Mouse (Mus musculus) large intestine, adult 2 months (tissue): ENCODE measurements around the gene Gm8914. TPM values are rescaled to one million over a fixed set of nuclear protein-coding genes. Genes with fewer than 3 reads are reported as not detected.
"Not testable (repeated sequence)": the region's sequence is repeated elsewhere in the genome, so short reads cannot be mapped to it uniquely, and the experiment has no call there.

ENCODE experiments used
- DNase-seq: peaks from one replicate; pipeline ENCODE4 v3.0.0-alpha.2; 2012; ENCODE audit warnings: low read depth, low spot score
- WGBS: fragments of 180-500 bp; shearing (Covaris S2); methylation state at CpG from one replicate; pipeline ENCODE4 v1.1.7; 2018; 5-methylcytosine and 5-hydroxymethylcytosine counted together
- polyA plus RNA-seq: library from polyadenylated mRNA; depleted of rRNA; stranded (reverse); fragments of >200 nt; gene quantifications from 2 replicates; pipeline ENCODE4 v1.2.3, GENCODE M21; 2012; rRNA removed

Gm8914 gene
- not detected in 2 replicates for polyA plus RNA-seq

GRCm38 (mm10) chrX:91479826-91480225 lies at the start of gene Gm8914:
TSS of gene Gm8914 (plus strand) at chrX:91480126.
- no CpG with 5 or more reads among the region's 5 CpGs for WGBS
- DNase-seq = not testable (repeated sequence)

Other genes starting within 250 kb of the Gm8914 start
- not detected in 2 replicates for gene Mageb2, start 148.4 kb upstream of the Gm8914 start, polyA plus RNA-seq
- gene Gm5072, start 87.6 kb upstream of the Gm8914 start, polyA plus RNA-seq = not detected in 2 replicates
- gene 1700084M14Rik, start 95.8 kb downstream of the Gm8914 start, polyA plus RNA-seq = not detected in 2 replicates
- not detected in 2 replicates for gene Gm14781, start 152.1 kb downstream of the Gm8914 start, polyA plus RNA-seq